Mouse (Mus musculus) lung, postnatal 36 days (tissue): ENCODE measurements around the gene Rbfox2.
A peak's percentile ranks its signal among the peaks of the same experiment; 100 is the strongest.

ENCODE experiments used
- DNase-seq: peaks from one replicate; pipeline ENCODE4 v3.0.0; 2022; ENCODE audit warnings: mixed read lengths

The Rbfox2 gene

GRCm38 (mm10) chr15:77182800-77183199 lies 124.0 kb downstream of the Rbfox2 start:
- no peak for DNase-seq

GRCm38 (mm10) chr15:77174018-77174417 lies 132.8 kb downstream of the Rbfox2 start:
- DNase-seq: no peak

- no peak for DNase-seq
These were observed 134.4 kb downstream of the Rbfox2 start for GRCm38 (mm10) chr15:77172414-77172813.

- no peak for DNase-seq
These were observed 138.0 kb downstream of the Rbfox2 start for GRCm38 (mm10) chr15:77168781-77169180.

- no peak for DNase-seq
These were observed 140.5 kb downstream of the Rbfox2 start for GRCm38 (mm10) chr15:77166225-77166732.

- DNase-seq: no peak
These were observed 143.5 kb downstream of the Rbfox2 start for GRCm38 (mm10) chr15:77163336-77163735.

- DNase-seq: no peak
These were observed 143.9 kb downstream of the Rbfox2 start for GRCm38 (mm10) chr15:77162931-77163330.

- peak; percentile 72 for DNase-seq
These were observed 145.4 kb downstream of the Rbfox2 start for GRCm38 (mm10) chr15:77161382-77161781.

GRCm38 (mm10) chr15:77160848-77161247 lies 146.0 kb downstream of the Rbfox2 start:
- no peak for DNase-seq

GRCm38 (mm10) chr15:77156525-77156924 lies 150.3 kb downstream of the Rbfox2 start:
- DNase-seq: peak; percentile 80

GRCm38 (mm10) chr15:77154248-77154785 lies 152.5 kb downstream of the Rbfox2 start:
- DNase-seq: no peak

- peak; percentile 93 for DNase-seq
These were observed 153.2 kb downstream of the Rbfox2 start for GRCm38 (mm10) chr15:77153625-77154024.

- DNase-seq: no peak
These were observed 153.7 kb downstream of the Rbfox2 start for GRCm38 (mm10) chr15:77153088-77153546.

- peak; percentile 26 for DNase-seq
These were observed 154.3 kb downstream of the Rbfox2 start for GRCm38 (mm10) chr15:77152336-77153087.

- DNase-seq: no peak
These were observed 155.0 kb downstream of the Rbfox2 start for GRCm38 (mm10) chr15:77151816-77152215.

- no peak for DNase-seq
These were observed 155.6 kb downstream of the Rbfox2 start for GRCm38 (mm10) chr15:77151178-77151577.

GRCm38 (mm10) chr15:77150424-77150841 lies 156.4 kb downstream of the Rbfox2 start:
- DNase-seq: peak; percentile 47

- peak; percentile 28 for DNase-seq
These were observed 156.8 kb downstream of the Rbfox2 start for GRCm38 (mm10) chr15:77150000-77150399.

- no peak for DNase-seq
These were observed 157.3 kb downstream of the Rbfox2 start for GRCm38 (mm10) chr15:77149551-77149950.

GRCm38 (mm10) chr15:77146942-77147341 lies 159.9 kb downstream of the Rbfox2 start:
- DNase-seq: no peak

GRCm38 (mm10) chr15:77144960-77145359 lies 161.8 kb downstream of the Rbfox2 start:
- no peak for DNase-seq

- DNase-seq: no peak
These were observed 164.0 kb downstream of the Rbfox2 start for GRCm38 (mm10) chr15:77142787-77143186.

- no peak for DNase-seq
These were observed 164.5 kb downstream of the Rbfox2 start for GRCm38 (mm10) chr15:77142352-77142751.

- DNase-seq: peak; percentile 32
These were observed 165.1 kb downstream of the Rbfox2 start for GRCm38 (mm10) chr15:77141711-77142110.
